Mouse (Mus musculus): Measurements from ENCODE around the gene Bicral. TPM values are rescaled to one million over a fixed set of nuclear protein-coding genes. Genes with fewer than 3 reads are reported as not detected.
A peak's percentile ranks its signal among the peaks of the same experiment; 100 is the strongest.

Bicral gene
- polyA plus RNA-seq, 1 experiment from 2014 or later, result 8.3 TPM

GRCm38 (mm10) chr17:46783222-46783565 lies 75.1 kb downstream of the Bicral start:
- 78% methylated on average over 2 of the region's 2 CpGs for WGBS

DNA sequence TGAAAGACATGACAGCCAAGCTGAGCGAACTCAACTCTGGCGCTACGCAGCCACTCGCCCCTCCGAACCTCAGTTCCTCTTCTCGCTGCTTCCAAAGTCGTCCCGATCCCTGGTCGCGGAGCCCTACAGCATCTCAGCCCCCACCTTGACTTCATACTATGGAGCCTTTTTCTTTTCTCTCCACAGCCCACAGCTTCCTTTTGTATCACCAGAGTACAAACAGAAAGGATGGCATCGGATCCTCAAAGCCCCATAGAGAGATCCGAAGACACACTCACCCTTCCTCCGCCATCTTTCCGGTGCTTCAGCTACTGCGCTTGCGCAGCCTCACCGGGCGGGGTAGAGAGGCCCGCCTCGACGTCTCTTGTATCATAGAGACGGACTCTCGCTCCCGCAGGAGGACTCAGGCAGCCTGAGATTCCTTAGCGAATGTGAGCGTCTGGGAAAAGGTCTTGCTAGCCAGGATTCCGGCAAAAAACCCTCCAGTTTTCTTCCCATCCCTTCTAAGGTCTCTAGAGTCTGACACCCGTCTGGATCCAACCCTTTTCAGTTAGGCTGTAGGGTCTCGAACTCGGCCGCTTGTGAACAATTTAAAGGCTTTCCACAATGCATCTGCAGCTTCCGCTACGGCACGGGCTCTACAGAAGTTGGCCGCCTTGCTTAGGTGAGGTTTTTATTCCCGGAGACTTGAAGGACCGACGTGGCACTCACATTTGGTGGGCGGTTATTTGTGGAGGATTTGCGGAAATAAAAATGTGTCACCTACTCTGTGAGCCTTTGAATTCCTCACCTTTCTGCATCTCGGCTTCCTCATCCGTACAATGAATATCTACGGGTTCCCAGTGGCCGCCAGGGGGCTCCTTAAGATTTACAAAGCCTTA lies 75.7 kb downstream of the Bicral start, which contains the start of gene Rpl7l1:
Rpl7l1 (minus strand) TSS at position 332 of the 881 bp plus-strand sequence.
- peak within 1 kb of the TSS; percentile 89 for H3K27ac ChIP-seq (replicated peaks)
- no peaks in the 10 kb centered on the region for H3K27me3 ChIP-seq (replicated peaks)
- peaks cover 19% of the 10 kb centered on the region for H3K4me1 ChIP-seq
- no peaks in the 10 kb centered on the region for H3K9me3 ChIP-seq (replicated peaks)
- peak within 1 kb of the TSS; percentile 62 for H3K4me2 ChIP-seq
- H3K36me3 ChIP-seq, result peaks cover 32% of the 10 kb centered on the region
- ATAC-seq (ENCODE audit: low FRiP score), result peak; percentile 96
- peak within 1 kb of the TSS; percentile 67 for H3K4me3 ChIP-seq (replicated peaks)
- peak within 1 kb of the TSS; percentile 80 for H3K9ac ChIP-seq (replicated peaks)
- under 1% methylated on average over 44 of the region's 44 CpGs for WGBS

More at GRCm38 (mm10) chr17:46783222-46783565, 75.1 kb downstream of the Bicral start:
- Histone ChIP-seq H3K4me1 (peaks cover 19% of the 10 kb centered on the region), H3K36me3 (peaks cover 26% of the 10 kb centered on the region), H3K4me3 (replicated peaks) (peak overlapping the region; percentile 67), H3K9ac (replicated peaks) (no peak overlapping the region), H3K4me2 (peak overlapping the region; percentile 62), H3K27ac (replicated peaks) (peak overlapping the region; percentile 89), H3K9me3 (replicated peaks) (no peaks in the 10 kb centered on the region), H3K27me3 (replicated peaks) (no peaks in the 10 kb centered on the region)
- no peak for ATAC-seq (ENCODE audit: low FRiP score)

DNA sequence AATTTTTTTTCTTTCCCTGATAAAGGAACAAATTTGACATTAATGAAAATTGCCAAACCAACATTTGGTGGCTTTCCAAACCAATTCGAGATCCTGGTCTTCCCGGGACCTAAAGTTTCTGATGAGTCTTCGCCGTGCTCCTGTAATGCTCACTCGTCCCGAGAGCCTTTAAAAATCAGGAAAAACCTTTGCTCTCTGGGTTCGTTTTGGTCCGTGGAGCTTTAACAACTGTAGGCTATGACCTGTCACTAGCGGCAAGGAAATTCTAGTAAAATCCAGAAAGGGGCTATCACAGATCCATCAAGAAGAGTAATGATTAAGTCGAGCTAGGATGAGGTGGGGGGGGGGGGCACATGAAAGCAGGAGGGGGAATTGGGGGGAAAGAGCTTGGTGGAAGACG lies 76.4 kb downstream of the Bicral start:
- peaks cover 39% of the 10 kb centered on the region for H3K36me3 ChIP-seq
- no peaks in the 10 kb centered on the region for H3K9me3 ChIP-seq (replicated peaks)
- peak overlapping the region; percentile 89 for H3K27ac ChIP-seq (replicated peaks)
- H3K4me1 ChIP-seq, result peaks cover 19% of the 10 kb centered on the region
- 5% methylated on average over 10 of the region's 11 CpGs for WGBS
- H3K27me3 ChIP-seq (replicated peaks), result no peaks in the 10 kb centered on the region
- peak overlapping the region; percentile 80 for H3K9ac ChIP-seq (replicated peaks)
- ATAC-seq (ENCODE audit: low FRiP score), result no peak; the same call in 1 of the 2 replicates
- H3K4me2 ChIP-seq, result peak overlapping the region; percentile 62
- H3K4me3 ChIP-seq (replicated peaks), result peak overlapping the region; percentile 67

DNA sequence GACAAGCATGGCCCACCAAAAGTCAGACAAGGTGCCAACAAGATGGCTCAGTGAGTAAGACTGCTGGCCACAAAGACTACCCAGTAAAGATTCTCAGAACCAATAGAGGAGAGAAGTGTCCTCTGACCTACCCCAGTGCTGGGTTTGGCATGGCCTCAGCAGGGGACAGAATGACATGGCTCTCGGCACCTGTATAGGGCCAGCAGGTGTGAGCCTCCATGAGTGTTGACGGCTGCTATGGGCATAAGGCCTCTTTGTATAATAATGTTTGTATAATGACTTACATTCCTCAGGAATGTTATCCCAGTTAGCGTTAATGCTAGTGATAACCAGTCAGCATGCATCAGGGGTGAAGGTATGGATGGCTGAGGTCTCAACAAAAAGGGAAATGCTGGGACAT lies 82.2 kb downstream of the Bicral start:
- Histone ChIP-seq H3K9ac (replicated peaks) (no peak overlapping the region), H3K36me3 (peaks cover 62% of the 10 kb centered on the region), H3K9me3 (replicated peaks) (no peaks in the 10 kb centered on the region), H3K4me2 (no peak overlapping the region), H3K27me3 (replicated peaks) (no peaks in the 10 kb centered on the region), H3K4me3 (replicated peaks) (no peak overlapping the region), H3K27ac (replicated peaks) (no peak overlapping the region), H3K4me1 (peaks cover 34% of the 10 kb centered on the region)
- WGBS, result 83% methylated on average over 3 of the region's 3 CpGs
- ATAC-seq (ENCODE audit: low FRiP score), result no peak

- H3K27me3 ChIP-seq (replicated peaks), result no peaks in the 10 kb centered on the region
- H3K27ac ChIP-seq (replicated peaks), result no peak overlapping the region
- 93% methylated on average over 9 of the region's 9 CpGs for WGBS
- peaks cover 27% of the 10 kb centered on the region for H3K4me1 ChIP-seq
- no peak for ATAC-seq (ENCODE audit: low FRiP score)
- peaks cover 55% of the 10 kb centered on the region for H3K36me3 ChIP-seq
- no peaks in the 10 kb centered on the region for H3K9me3 ChIP-seq (replicated peaks)
- H3K4me2 ChIP-seq, result no peak overlapping the region
- H3K9ac ChIP-seq (replicated peaks), result no peak overlapping the region
- no peak overlapping the region for H3K4me3 ChIP-seq (replicated peaks)
Measured at GRCm38 (mm10) chr17:46775070-46775469, 83.2 kb downstream of the Bicral start.

GRCm38 (mm10) chr17:46774131-46774472 lies 84.2 kb downstream of the Bicral start:
- 27% methylated on average over 2 of the region's 2 CpGs for WGBS
- Histone ChIP-seq H3K9me3 (replicated peaks) (no peaks in the 10 kb centered on the region), H3K36me3 (peaks cover 47% of the 10 kb centered on the region), H3K9ac (replicated peaks) (no peak overlapping the region), H3K27me3 (replicated peaks) (no peaks in the 10 kb centered on the region), H3K4me2 (peak overlapping the region; percentile 91), H3K4me3 (replicated peaks) (no peak overlapping the region), H3K4me1 (peaks cover 23% of the 10 kb centered on the region), H3K27ac (replicated peaks) (no peak overlapping the region; the same call in 1 of the 2 replicates)
- ATAC-seq (ENCODE audit: low FRiP score), result no peak

- no peak for ATAC-seq (ENCODE audit: low FRiP score)
- H3K4me2 ChIP-seq, result peak overlapping the region; percentile 91
- peak overlapping the region; percentile 89 for H3K27ac ChIP-seq (replicated peaks)
- 5% methylated on average over 19 of the region's 20 CpGs for WGBS
- peaks cover 23% of the 10 kb centered on the region for H3K4me1 ChIP-seq
- no peaks in the 10 kb centered on the region for H3K9me3 ChIP-seq (replicated peaks)
- H3K9ac ChIP-seq (replicated peaks), result peak overlapping the region; percentile 79
- H3K4me3 ChIP-seq (replicated peaks), result peak overlapping the region; percentile 97
- no peaks in the 10 kb centered on the region for H3K27me3 ChIP-seq (replicated peaks)
- peaks cover 41% of the 10 kb centered on the region for H3K36me3 ChIP-seq
Measured at GRCm38 (mm10) chr17:46773278-46774130, 84.8 kb downstream of the Bicral start.

DNA sequence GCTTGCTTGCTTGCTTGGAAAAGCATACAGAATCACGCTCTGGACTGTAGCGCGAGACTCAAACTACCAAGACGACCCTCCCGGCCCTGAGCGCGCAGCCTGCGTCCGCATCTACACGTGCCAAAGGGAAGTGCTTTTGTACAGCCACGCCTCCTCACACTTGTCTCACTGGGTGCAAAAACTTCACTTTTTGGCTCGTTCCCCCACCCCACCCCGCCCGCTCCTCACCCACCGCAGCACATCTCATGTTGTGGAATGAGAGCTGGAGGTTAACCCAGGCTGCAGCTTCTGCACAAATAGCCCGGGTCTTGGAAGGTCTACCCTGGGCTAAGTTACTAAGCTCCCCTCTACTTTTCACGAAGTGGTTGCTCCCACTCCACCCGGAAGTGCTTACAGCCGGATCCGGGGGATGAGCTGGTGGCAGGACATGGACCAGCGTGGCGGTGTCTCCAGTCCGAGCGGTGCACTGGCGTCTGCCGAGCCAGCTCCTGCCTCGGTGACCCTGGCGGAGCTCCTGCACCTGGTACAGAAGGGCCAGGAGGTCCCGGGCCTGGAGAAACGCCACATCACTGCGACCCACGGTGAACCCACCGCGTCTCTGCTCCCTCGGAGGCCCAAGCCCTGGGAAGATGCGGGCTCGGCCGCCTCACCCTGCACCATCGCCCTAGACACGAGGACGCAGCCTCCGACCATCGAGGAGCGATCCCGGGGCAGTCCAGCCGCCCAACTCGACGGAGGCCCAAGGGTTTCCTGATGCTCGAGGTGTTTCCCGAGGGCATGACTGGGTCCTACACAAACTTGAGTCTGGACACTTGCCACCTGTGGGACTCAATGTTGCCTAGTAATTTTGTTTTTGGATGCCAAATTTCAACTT lies 85.6 kb downstream of the Bicral start, which contains the start of gene 2310039H08Rik:
2310039H08Rik (plus strand) TSS at position 232 of the 874 bp plus-strand sequence.
- under 1% methylated on average over 50 of the region's 50 CpGs for WGBS
- H3K4me1 ChIP-seq, result peaks cover 23% of the 10 kb centered on the region
- H3K27ac ChIP-seq (replicated peaks), result peak within 1 kb of the TSS; percentile 89
- peaks cover 32% of the 10 kb centered on the region for H3K36me3 ChIP-seq
- peak within 1 kb of the TSS; percentile 91 for H3K4me2 ChIP-seq
- peak; percentile 93 for ATAC-seq (ENCODE audit: low FRiP score)
- H3K27me3 ChIP-seq (replicated peaks), result no peaks in the 10 kb centered on the region
- H3K4me3 ChIP-seq (replicated peaks), result peak within 1 kb of the TSS; percentile 97
- peak within 1 kb of the TSS; percentile 79 for H3K9ac ChIP-seq (replicated peaks)
- H3K9me3 ChIP-seq (replicated peaks), result no peaks in the 10 kb centered on the region

- Histone ChIP-seq H3K4me1 (peaks cover 23% of the 10 kb centered on the region), H3K4me2 (peak overlapping the region; percentile 91), H3K4me3 (replicated peaks) (peak overlapping the region; percentile 97), H3K27ac (replicated peaks) (peak overlapping the region; percentile 89), H3K9me3 (replicated peaks) (no peaks in the 10 kb centered on the region), H3K27me3 (replicated peaks) (no peaks in the 10 kb centered on the region), H3K36me3 (peaks cover 26% of the 10 kb centered on the region), H3K9ac (replicated peaks) (peak overlapping the region; percentile 52)
- WGBS, result 9% methylated on average over 5 of the region's 5 CpGs
- ATAC-seq (ENCODE audit: low FRiP score), result peak; percentile 54
Measured at GRCm38 (mm10) chr17:46772038-46772403, 86.3 kb downstream of the Bicral start.

DNA sequence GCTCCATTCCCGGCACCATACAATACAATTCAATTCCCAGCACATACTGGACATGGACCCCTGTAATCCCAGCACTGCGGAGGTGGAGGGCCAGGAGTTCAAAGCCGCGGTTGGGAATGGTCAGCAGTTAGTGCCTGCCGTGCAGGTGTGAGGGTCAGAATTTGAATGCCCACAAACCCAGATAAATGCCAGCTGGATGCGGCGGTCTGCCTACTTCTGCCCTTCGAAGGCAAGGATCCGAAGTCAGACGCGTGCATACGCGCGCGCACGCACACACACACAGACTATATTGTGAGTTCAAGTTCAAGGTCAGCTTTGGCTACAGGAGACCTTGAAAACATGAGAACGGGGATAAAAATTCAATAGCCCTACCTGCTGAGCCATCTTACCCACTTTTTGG lies 86.7 kb downstream of the Bicral start:
- ATAC-seq (ENCODE audit: low FRiP score), result no peak
- Histone ChIP-seq H3K27me3 (replicated peaks) (no peaks in the 10 kb centered on the region), H3K4me1 (peaks cover 23% of the 10 kb centered on the region), H3K36me3 (peaks cover 24% of the 10 kb centered on the region), H3K27ac (replicated peaks) (peak overlapping the region; percentile 89), H3K9me3 (replicated peaks) (no peaks in the 10 kb centered on the region), H3K4me3 (replicated peaks) (peak overlapping the region; percentile 97), H3K9ac (replicated peaks) (peak overlapping the region; percentile 52), H3K4me2 (peak overlapping the region; percentile 91)
- 68% methylated on average over 17 of the region's 17 CpGs for WGBS

DNA sequence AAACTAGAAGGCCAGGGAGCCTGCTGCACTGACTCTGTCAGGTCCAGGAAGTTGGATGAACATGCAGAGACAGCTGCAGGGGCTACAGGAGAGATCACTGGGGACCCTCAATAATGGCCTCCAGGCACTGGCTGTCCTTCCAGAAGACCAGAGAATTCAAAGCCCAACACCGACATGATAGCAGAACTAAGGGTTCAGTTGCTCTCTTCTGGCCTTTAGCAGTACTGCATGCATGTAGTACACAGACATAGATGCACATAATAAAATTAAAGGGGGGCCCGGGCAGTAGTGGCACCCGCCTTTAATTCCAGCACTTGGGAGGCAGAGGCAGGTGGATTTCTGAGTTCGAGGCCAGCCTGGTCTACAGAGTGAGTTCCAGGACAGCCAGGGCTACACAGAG lies 87.3 kb downstream of the Bicral start:
- Histone ChIP-seq H3K4me2 (no peak overlapping the region), H3K27ac (replicated peaks) (no peak overlapping the region), H3K4me3 (replicated peaks) (no peak overlapping the region), H3K4me1 (peaks cover 23% of the 10 kb centered on the region), H3K9me3 (replicated peaks) (no peaks in the 10 kb centered on the region), H3K27me3 (replicated peaks) (no peaks in the 10 kb centered on the region), H3K36me3 (peaks cover 18% of the 10 kb centered on the region), H3K9ac (replicated peaks) (no peak overlapping the region)
- 78% methylated on average over 4 of the region's 4 CpGs for WGBS
- no peak for ATAC-seq (ENCODE audit: low FRiP score)

Data from neural tube, embryonic 15.5 days (tissue).